Mouse (Mus musculus): ENCODE data around the gene Prkce.

DNA sequence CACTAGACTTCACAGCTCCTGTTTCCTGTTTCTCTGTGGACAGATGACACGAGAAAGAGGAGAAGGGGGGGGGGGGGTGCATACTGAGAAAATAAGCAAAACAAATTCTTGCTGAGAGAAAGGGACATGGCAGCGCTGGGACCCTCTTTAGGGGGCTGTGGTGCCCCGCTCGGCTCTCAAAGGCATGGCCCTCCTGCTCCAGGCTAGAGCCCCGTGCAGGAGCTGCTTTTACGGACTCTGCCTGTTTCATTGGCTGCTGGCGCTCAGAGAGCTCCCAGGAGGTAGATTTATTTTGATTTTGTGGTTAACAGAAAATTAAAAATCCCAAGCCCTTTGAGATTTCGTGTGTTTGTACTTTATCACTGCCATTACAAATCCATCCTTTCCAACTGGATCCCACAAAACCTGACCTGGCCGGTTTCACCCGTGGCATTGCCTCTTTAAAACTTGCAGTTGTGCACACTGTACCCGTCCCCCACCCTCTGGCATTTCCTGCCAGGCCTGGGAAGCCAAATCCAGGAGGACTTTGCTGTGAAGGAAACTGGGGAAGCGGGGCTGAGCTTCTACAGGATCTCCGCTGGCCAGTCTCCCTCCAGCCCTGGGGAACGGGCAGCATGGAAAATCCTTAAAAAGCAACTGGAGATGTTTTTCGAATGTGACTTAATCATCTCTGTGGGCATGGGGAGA lies 331.9 kb downstream of the Prkce start:
- TF ChIP-seq CTCF (IDR thresholded peaks at IDR 0.05; ENCODE audit: insufficient read depth, low read depth, low read length) (no peak), POLR2A (IDR thresholded peaks at IDR 0.05; ENCODE audit: insufficient read depth, low read depth, low read length) (no peak)
